Mouse (Mus musculus): ENCODE measurements around the gene Kcnk1.
A peak's percentile ranks its signal among the peaks of the same experiment; 100 is the strongest.

Kcnk1 gene

GRCm38 (mm10) chr8:125995101-125995986 is at the start of gene Kcnk1:
Gene Kcnk1 (plus strand): TSS chr8:125995170.
- no peak for DNase-seq (ENCODE audit: low spot score)

- DNase-seq (ENCODE audit: low spot score), result no peak
These were observed 46.2 kb upstream of the Kcnk1 start for GRCm38 (mm10) chr8:125948696-125949308.

GRCm38 (mm10) chr8:125950007-125950940 is 44.7 kb upstream of the Kcnk1 start:
- DNase-seq (ENCODE audit: low spot score), result peak; percentile 86

GRCm38 (mm10) chr8:125955671-125956070 is 39.3 kb upstream of the Kcnk1 start:
- DNase-seq (ENCODE audit: low spot score), result peak; percentile 5

- DNase-seq (ENCODE audit: low spot score), result no peak
These were observed 38.2 kb upstream of the Kcnk1 start for GRCm38 (mm10) chr8:125956796-125957195.

GRCm38 (mm10) chr8:125957226-125957993 is 37.6 kb upstream of the Kcnk1 start:
- DNase-seq (ENCODE audit: low spot score), result no peak

GRCm38 (mm10) chr8:125957994-125958368 is 37.0 kb upstream of the Kcnk1 start:
- no peak for DNase-seq (ENCODE audit: low spot score)

- DNase-seq (ENCODE audit: low spot score), result no peak
These were observed 35.6 kb upstream of the Kcnk1 start for GRCm38 (mm10) chr8:125959363-125959771.

GRCm38 (mm10) chr8:125960037-125960436 is 34.9 kb upstream of the Kcnk1 start:
- no peak for DNase-seq (ENCODE audit: low spot score)

GRCm38 (mm10) chr8:125961790-125962189 is 33.2 kb upstream of the Kcnk1 start:
- no peak for DNase-seq (ENCODE audit: low spot score)

- no peak for DNase-seq (ENCODE audit: low spot score)
These were observed 31.2 kb upstream of the Kcnk1 start for GRCm38 (mm10) chr8:125963807-125964211.

- DNase-seq (ENCODE audit: low spot score), result no peak
These were observed 23.6 kb upstream of the Kcnk1 start for GRCm38 (mm10) chr8:125971336-125971735.

GRCm38 (mm10) chr8:125975981-125976380 is 19.0 kb upstream of the Kcnk1 start:
- DNase-seq (ENCODE audit: low spot score), result no peak

GRCm38 (mm10) chr8:125980826-125981225 is 14.1 kb upstream of the Kcnk1 start:
- no peak for DNase-seq (ENCODE audit: low spot score)

- DNase-seq (ENCODE audit: low spot score), result no peak
These were observed 11.5 kb upstream of the Kcnk1 start for GRCm38 (mm10) chr8:125983515-125983914.

- DNase-seq (ENCODE audit: low spot score), result peak; percentile 5
These were observed 10.8 kb upstream of the Kcnk1 start for GRCm38 (mm10) chr8:125984140-125984539.

- DNase-seq (ENCODE audit: low spot score), result no peak
These were observed 9.6 kb upstream of the Kcnk1 start for GRCm38 (mm10) chr8:125985364-125985763.

GRCm38 (mm10) chr8:125986999-125987589 is 7.9 kb upstream of the Kcnk1 start:
- no peak for DNase-seq (ENCODE audit: low spot score)

GRCm38 (mm10) chr8:125987996-125988395 is 7.0 kb upstream of the Kcnk1 start:
- DNase-seq (ENCODE audit: low spot score), result no peak

- DNase-seq (ENCODE audit: low spot score), result no peak
These were observed 1.3 kb upstream of the Kcnk1 start for GRCm38 (mm10) chr8:125993636-125994035.
